Mouse (Mus musculus) hindbrain, embryonic 10.5 days (tissue): ENCODE measurements around the gene Dpf2. TPM values are rescaled to one million over a fixed set of nuclear protein-coding genes. Genes with fewer than 3 reads are reported as not detected.
"Not testable (repeated sequence)": the region's sequence is repeated elsewhere in the genome, so short reads cannot be mapped to it uniquely, and the experiment has no call there.

ENCODE experiments used
- DNase-seq: peaks from one replicate; pipeline ENCODE4 v3.0.0-alpha.2; 2017; ENCODE audit warnings: low spot score
- H3K27ac ChIP-seq: fragments of 300-500 bp; sonication (generic); 2 replicates; pipeline ENCODE4 v1.5.1; 2016; ENCODE audit warnings: mild to moderate bottlenecking, moderate library complexity
- H3K27me3 ChIP-seq: fragments of 300-500 bp; sonication (generic); 2 replicates; pipeline ENCODE4 v1.6.1; 2016; ENCODE audit warnings: mild to moderate bottlenecking; ENCODE audit not compliant: poor library complexity, insufficient read depth, severe bottlenecking
- H3K36me3 ChIP-seq: fragments of 300-500 bp; sonication (generic); 2 replicates; pipeline ENCODE4 v1.6.1; 2016; ENCODE audit warnings: mild to moderate bottlenecking, moderate library complexity
- H3K4me1 ChIP-seq: fragments of 300-500 bp; sonication (generic); replicated peaks from 2 replicates; pipeline ENCODE4 v1.6.1; 2016; ENCODE audit warnings: mild to moderate bottlenecking
- H3K4me3 ChIP-seq: fragments of 300-500 bp; sonication (generic); 2 replicates; pipeline ENCODE4 v1.5.1; 2016; ENCODE audit warnings: mild to moderate bottlenecking, moderate library complexity
- H3K9me3 ChIP-seq: fragments of 300-500 bp; sonication (generic); 2 replicates; pipeline ENCODE4 v1.6.1; 2016; ENCODE audit warnings: mild to moderate bottlenecking, moderate library complexity
- whole genome bisulfite sequencing: fragments of 180-500 bp; shearing (Covaris S2); methylation state at CpG from one replicate; pipeline ENCODE4 v1.1.7; 2016; 5-methylcytosine and 5-hydroxymethylcytosine counted together
- polyA plus RNA-seq: library from polyadenylated mRNA; unstranded; fragments of >200 nt; fragmentation: Nextera tagmentation; extraction: Ambion mirVana; gene quantifications from 2 replicates; pipeline ENCODE4 v1.2.1, GENCODE M21; 2016

Dpf2 gene
- polyA plus RNA-seq, 1 experiment from 2014 or later = 225 TPM

DNA sequence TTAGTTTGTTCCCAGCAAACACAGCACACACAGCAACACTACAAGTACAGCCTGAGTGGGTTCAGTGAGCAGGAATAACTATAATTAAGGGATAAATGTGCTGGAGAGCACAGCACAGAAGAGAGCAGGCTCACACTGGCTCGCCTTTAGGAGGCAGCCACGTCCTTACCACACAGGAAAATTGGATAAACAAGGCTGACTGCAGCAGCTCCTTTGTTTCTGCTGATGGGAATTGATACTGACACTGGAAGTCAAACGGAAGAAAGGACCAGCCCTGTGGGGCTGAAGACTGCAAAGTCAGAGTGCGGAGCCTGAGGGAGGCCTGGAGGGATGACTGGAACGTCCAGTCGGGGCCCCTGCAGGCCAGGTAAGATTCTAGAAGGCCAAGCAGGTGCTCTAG is 2.6 kb downstream of the Dpf2 start:
- DNase-seq = no peak
- peak overlapping the region; percentile 60; the same call in 1 of the 2 replicates for H3K27ac ChIP-seq
- H3K4me1 ChIP-seq = peaks cover 31% of the 10 kb centered on the region
- H3K36me3 ChIP-seq = peaks cover 46% of the 10 kb centered on the region
- peak overlapping the region; percentile 31 for H3K4me3 ChIP-seq
- 73% methylated on average over 6 of the region's 6 CpGs for WGBS
- H3K9me3 ChIP-seq = no peaks in the 10 kb centered on the region
- H3K27me3 ChIP-seq = no peaks in the 10 kb centered on the region

DNA sequence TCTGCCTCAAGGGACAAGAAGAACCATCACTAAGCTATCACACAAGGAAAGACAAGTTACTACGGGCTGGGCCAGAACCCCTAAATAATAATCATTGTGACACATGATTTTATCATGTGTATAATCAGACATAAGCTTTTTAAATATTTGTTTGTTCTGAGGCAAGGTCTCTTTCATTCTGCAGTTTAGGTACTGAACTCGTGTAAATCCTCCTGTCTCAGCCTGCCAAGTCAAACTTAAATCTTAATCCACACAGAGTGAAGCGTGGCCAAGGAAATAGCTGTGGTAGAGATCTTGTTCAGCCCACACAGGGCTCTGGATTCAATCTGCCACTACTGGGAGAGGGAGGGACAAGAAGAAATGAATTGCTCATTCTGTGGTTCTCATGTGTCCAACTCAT is 5.5 kb downstream of the Dpf2 start:
- no peak overlapping the region for H3K27ac ChIP-seq
- no peak overlapping the region for H3K4me3 ChIP-seq
- H3K27me3 ChIP-seq = no peaks in the 10 kb centered on the region
- 94% methylated on average over 3 of the region's 3 CpGs for WGBS
- peaks cover 73% of the 10 kb centered on the region for H3K36me3 ChIP-seq
- no peak for DNase-seq
- no peaks in the 10 kb centered on the region for H3K9me3 ChIP-seq
- H3K4me1 ChIP-seq = peaks cover 24% of the 10 kb centered on the region

DNA sequence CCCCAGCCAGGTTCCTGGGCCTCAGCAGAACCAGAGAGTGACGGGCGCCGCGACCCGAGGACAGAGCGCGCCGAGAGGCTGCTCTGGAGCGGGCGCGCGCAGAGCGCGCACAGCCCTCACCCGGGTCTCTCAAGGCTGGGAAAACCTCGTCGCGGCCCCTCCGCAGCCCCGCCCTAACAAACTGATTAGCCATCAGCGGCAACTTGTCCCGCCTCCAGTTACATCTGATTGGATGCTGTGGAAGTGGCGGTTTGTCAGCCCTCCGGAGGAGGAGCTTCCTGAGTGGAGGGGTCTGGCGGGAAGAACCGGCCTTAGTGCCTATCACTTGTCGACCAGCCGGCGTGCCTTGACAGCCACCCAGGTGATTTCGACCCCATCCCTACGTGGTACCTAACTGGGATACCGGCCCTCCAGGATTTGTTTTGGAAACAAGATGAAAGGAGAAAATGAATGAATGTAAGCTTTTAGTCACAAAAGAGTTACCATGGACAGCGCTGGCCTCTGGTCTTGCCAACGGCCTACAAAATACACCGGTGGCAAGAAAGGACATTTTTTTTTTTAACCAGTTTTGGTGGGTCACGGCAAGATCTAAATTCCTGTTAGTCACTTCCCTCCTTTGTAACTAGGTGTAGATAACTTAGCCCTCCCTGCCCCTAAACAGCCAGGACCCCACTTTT is 18.7 kb downstream of the Dpf2 start, which contains the start of gene Tigd3:
Gene Tigd3, minus strand, starts transcription at position 148 of the 677 bp plus-strand sequence.
- Histone ChIP-seq H3K36me3 (peaks cover 63% of the 10 kb centered on the region), H3K4me1 (peaks cover 35% of the 10 kb centered on the region), H3K4me3 (peak within 1 kb of the TSS; percentile 76), H3K27ac (peak within 1 kb of the TSS; percentile 96), H3K27me3 (no peaks in the 10 kb centered on the region), H3K9me3 (no peaks in the 10 kb centered on the region)
- WGBS = 5% methylated on average over 36 of the region's 36 CpGs
- DNase-seq = peak; percentile 97

DNA sequence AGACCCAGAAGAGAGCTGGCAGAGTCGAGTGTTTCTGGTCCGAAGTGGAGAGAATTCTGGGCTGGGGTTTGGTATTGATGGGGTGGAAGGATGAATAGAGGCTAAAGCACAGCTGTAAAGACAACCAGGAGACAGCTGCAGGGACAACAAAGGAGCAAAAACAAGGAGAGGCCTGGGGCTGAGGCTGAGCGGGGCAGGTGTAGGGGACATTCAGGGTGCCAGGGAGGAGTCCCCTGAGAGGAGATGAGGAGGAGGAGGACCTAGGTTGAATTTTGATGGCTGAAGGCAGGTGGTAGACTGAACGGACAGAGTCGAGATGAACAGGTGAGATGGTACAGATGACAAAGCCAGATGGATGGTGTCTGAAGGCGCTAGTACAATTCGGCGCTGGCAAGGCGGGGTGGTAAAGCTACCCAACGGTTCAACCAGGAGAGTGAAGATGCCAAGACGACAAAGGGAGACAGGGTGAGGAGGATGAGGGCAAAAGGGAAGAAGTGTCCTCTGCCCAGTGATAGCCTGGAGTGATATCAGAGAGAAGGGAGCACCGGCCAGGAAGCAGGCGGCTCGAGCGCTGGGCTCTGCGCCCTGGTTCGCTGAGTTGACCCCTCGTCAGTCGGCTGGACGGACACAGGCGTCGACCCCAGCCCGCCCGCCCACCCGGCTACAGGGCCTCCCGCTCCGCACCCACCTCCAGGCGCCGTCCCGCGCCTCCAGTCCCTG is 19.4 kb downstream of the Dpf2 start:
- H3K4me3 ChIP-seq = peak overlapping the region; percentile 76
- no peaks in the 10 kb centered on the region for H3K27me3 ChIP-seq
- H3K4me1 ChIP-seq = peaks cover 36% of the 10 kb centered on the region
- WGBS = 8% methylated on average over 31 of the region's 31 CpGs
- H3K9me3 ChIP-seq = no peaks in the 10 kb centered on the region
- DNase-seq = peak; percentile 11
- H3K27ac ChIP-seq = peak overlapping the region; percentile 96
- peaks cover 58% of the 10 kb centered on the region for H3K36me3 ChIP-seq

DNA sequence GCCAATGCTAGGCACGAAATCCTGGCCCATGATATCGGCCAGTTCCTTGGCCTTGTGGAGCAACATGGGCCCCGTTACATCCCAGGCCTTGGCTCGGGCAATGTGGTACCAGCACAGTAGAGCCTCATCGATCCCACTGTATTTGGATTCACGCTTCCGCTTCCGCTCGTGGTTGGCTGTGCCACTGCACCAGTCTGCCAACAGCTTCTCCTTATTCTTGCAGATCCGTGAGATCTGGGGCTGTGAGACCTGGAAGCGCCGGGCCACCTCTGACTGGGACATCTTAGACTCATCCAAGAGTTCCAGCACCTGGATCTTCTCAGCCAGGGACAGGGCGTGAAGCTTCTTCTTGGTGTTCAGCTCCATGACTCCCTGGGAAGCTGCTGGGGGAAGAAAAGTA is 20.1 kb downstream of the Dpf2 start:
- H3K27ac ChIP-seq = peak overlapping the region; percentile 96
- WGBS = 89% methylated on average over 13 of the region's 13 CpGs

DNA sequence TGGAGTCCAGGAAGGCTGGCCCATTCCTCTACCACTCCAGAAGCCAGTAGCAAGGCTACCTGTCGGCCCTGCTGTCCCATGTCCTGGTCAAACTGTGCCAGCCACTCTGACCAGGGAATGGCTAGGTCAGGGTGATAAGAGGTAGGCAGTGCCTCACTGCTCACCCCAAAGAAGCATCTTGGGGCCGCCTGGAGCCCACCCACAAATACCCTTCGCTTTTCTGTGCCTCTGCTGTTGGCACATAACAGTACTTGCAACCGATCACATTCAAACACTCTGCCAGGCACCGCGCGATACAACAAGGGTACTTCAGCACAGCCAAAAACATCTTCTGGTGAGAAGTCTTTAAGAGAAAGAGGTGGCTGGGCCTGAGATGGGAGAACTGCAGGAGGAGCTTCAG is 20.5 kb downstream of the Dpf2 start:
- 93% methylated on average over 7 of the region's 7 CpGs for whole genome bisulfite sequencing

More for the DNA sequence above, 20.1 kb downstream of the Dpf2 start:
- DNase-seq = no peak
- Histone ChIP-seq H3K9me3 (no peaks in the 10 kb centered on the region), H3K4me3 (peak overlapping the region; percentile 76), H3K27me3 (no peaks in the 10 kb centered on the region), H3K36me3 (peaks cover 51% of the 10 kb centered on the region), H3K4me1 (peaks cover 36% of the 10 kb centered on the region)

DNA sequence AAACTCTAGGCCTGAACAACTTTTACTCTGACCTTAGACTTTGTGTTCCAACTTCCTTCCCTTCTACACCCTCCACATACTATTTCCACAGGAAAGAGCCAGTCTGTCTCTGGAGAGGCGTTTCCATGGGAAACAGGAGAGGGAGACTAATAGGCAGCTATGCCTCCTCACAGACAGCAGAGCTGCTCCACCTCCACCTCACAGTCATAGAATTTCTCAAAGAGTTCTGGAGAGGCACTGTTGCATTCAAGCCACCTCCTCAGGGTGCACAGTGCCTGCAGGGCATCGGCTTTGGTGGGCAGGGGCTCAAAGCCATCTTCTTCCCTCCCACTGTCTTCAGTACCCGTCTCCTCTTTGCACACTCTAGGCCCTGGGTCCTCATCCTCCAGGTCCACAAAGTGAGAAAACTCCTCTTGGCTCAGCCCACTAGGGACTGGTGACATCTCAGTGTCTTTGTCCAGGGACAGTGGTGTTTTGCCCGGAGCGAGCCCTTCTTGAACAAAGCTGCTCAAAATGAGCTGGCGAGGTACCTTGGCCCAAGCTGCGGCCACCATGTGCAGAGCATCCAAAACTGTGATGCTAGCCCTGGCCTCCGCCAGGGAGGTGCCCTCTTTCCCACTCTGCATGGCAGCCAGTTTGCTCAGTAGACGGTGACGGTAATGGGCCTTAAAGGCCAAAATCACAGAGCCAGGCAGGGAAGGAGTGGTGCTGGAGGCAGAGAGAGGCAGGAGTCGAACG is 21.1 kb downstream of the Dpf2 start:
- WGBS = 94% methylated on average over 12 of the region's 12 CpGs

More for the DNA sequence above, 20.5 kb downstream of the Dpf2 start:
- no peak for DNase-seq
- Histone ChIP-seq H3K9me3 (no peaks in the 10 kb centered on the region), H3K4me3 (no peak overlapping the region; the same call in 1 of the 2 replicates), H3K27me3 (no peaks in the 10 kb centered on the region), H3K27ac (peak overlapping the region; percentile 96), H3K36me3 (peaks cover 47% of the 10 kb centered on the region), H3K4me1 (peaks cover 36% of the 10 kb centered on the region)

DNA sequence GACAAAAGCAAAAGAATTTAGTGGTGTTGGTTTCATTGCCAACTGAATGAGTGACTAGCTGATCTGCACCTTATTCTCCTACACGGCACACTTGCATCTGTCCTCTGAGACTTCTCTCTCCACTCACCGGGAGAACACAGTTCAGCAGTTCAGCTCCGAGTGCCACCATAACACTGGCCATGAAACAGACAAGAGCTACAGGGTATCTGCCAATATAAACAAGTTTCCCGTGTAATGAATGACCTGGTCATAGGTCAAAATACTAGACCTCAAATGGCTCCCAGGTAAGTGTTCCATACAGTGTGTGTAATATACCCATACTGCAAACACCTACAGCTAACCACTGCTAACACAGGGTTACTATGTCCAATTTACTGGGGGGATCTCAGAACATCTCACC is 23.6 kb downstream of the Dpf2 start:
- H3K4me1 ChIP-seq = peaks cover 30% of the 10 kb centered on the region
- WGBS = 78% methylated on average over 4 of the region's 4 CpGs
- no peak overlapping the region for H3K4me3 ChIP-seq
- no peak for DNase-seq
- no peaks in the 10 kb centered on the region for H3K9me3 ChIP-seq
- peaks cover 23% of the 10 kb centered on the region for H3K36me3 ChIP-seq
- no peak overlapping the region for H3K27ac ChIP-seq
- H3K27me3 ChIP-seq = no peaks in the 10 kb centered on the region

More for the DNA sequence above, 21.1 kb downstream of the Dpf2 start:
- peaks cover 41% of the 10 kb centered on the region for H3K36me3 ChIP-seq
- H3K4me1 ChIP-seq = peaks cover 36% of the 10 kb centered on the region
- H3K27me3 ChIP-seq = no peaks in the 10 kb centered on the region
- no peak for DNase-seq
- H3K27ac ChIP-seq = peak overlapping the region; percentile 16
- peak overlapping the region; percentile 11; the same call in 1 of the 2 replicates for H3K4me3 ChIP-seq
- no peaks in the 10 kb centered on the region for H3K9me3 ChIP-seq

DNA sequence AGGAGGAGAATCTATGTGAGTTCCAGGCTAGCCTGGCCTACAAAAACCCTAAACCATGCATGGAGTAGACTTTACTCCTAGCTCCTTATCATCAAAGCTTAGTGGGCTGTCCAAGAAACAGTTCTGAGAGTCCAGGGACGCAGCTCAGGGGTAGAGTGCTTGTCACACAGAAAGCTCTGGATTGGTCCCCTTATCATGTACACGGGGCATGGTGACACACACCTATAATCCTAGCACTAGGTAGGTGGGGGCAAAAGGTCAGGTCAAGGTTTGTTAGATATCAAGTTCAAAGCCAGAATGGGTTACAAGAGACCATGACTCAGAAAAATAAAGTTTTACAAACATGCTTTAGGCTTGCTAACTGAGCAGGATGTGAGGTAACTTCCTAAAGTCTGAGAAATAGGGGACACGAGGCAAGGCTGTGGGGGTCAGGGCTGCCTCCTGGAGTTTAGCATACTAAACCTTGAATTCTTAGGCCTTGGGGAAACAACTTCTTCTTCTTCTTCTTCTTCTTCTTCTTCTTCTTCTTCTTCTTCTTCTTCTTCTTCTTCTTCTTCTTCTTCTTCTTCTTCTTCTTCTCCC is 25.5 kb downstream of the Dpf2 start:
- no peaks in the 10 kb centered on the region for H3K27me3 ChIP-seq
- no peak overlapping the region for H3K4me3 ChIP-seq
- no peaks in the 10 kb centered on the region for H3K9me3 ChIP-seq
- H3K27ac ChIP-seq = no peak overlapping the region
- WGBS = 88% methylated on average over 3 of the region's 3 CpGs
- DNase-seq = no peak
- peaks cover 16% of the 10 kb centered on the region; the same call in 1 of the 2 replicates for H3K4me1 ChIP-seq
- peaks cover 16% of the 10 kb centered on the region for H3K36me3 ChIP-seq

DNA sequence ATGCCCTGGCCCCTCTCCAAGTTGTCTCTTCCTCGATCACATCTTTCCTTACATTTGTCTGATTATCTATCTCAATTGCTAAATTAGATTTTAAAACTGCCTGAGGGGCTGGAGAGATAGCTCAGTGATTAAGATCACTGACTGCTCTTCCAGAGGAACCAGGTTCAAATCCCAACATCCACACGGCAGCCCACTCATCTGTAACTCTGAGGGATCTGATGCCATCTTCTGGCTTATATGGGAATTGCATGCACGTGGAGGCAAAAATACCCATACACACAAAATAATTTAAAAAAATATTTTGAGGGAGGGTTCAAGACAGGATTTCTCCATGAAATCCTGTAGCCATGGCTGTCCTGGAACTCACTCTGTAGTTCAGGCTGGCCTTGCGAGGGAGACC is 27.0 kb downstream of the Dpf2 start:
- Histone ChIP-seq H3K4me3 (no peak overlapping the region), H3K9me3 (no peaks in the 10 kb centered on the region), H3K36me3 (0 out of 2 replicates have a peak, but pooled peaks cover 6% of the 10 kb centered on the region), H3K4me1 (0 out of 2 replicates have a peak, but pooled peaks cover 6% of the 10 kb centered on the region), H3K27ac (no peak overlapping the region), H3K27me3 (no peaks in the 10 kb centered on the region)
- peak; percentile 27 for DNase-seq
- 59% methylated on average over 4 of the region's 4 CpGs for WGBS

DNA sequence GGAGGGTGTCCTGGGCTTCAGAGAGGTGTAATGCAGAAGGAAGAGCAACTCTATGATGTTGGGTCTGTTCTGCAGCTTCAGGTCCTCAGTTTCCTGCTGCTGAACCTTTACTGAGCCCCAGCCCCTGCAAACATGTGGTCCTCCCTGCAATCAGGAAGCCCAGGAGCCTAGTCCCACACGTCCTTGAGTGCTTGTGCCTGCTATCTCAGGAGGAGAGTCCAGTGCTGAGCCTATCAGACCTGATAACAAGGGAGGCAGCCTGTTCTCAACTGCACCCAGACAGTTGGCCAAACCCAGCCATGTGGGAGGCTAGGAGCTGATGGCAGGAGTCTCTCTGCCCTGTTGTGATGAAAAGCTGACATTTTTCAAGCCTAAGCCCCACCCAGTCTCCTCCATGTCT is 28.9 kb downstream of the Dpf2 start:
- DNase-seq = no peak
- WGBS = 71% methylated on average over 1 of the region's 1 CpGs
- Histone ChIP-seq H3K27me3 (no peaks in the 10 kb centered on the region), H3K9me3 (no peaks in the 10 kb centered on the region), H3K4me1 (0 out of 2 replicates have a peak, but pooled peaks cover 2% of the 10 kb centered on the region), H3K36me3 (no peaks in the 10 kb centered on the region), H3K4me3 (no peak overlapping the region), H3K27ac (no peak overlapping the region)

DNA sequence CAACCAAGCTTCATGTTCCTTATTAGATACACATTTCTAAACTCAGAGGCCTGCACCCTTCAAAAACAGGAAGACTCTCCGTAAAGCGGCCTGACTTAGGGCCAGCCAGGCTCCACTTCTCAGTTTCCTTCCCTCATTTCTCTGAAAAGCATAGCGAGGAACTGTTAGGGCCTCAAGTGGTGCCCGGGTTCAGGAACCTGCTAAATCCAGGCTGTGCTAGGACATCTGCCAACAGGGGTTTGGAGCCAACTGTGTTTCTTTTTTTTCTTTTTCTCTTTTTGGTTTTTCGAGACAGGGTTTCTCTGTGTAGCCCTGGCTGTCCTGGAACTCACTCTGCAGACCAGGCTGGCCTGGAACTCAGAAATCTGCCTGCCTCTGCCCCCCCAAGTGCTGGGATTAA is 30.7 kb downstream of the Dpf2 start:
- H3K27ac ChIP-seq, H3K4me3 ChIP-seq, H3K27me3 ChIP-seq, H3K9me3 ChIP-seq, H3K36me3 ChIP-seq, DNase-seq: not testable (repeated sequence)
- peaks cover 17% of the 10 kb centered on the region; the same call in 1 of the 2 replicates for H3K4me1 ChIP-seq
- 90% methylated on average over 5 of the region's 5 CpGs for WGBS
